Mouse (Mus musculus) effector memory CD4-positive, alpha-beta T cell, adult 7 months (primary cell): ENCODE measurements around the gene Mtx1. TPM values are rescaled to one million over a fixed set of nuclear protein-coding genes. Genes with fewer than 3 reads are reported as not detected.

Experiments
- polyA plus RNA-seq: library from polyadenylated mRNA; unstranded; fragments of 100-300 nt; shearing (Covaris generic); gene quantifications from one replicate; pipeline ENCODE4 v1.2.1, GENCODE M21; 2017

Gene Mtx1
- 86.4 TPM for polyA plus RNA-seq

DNA sequence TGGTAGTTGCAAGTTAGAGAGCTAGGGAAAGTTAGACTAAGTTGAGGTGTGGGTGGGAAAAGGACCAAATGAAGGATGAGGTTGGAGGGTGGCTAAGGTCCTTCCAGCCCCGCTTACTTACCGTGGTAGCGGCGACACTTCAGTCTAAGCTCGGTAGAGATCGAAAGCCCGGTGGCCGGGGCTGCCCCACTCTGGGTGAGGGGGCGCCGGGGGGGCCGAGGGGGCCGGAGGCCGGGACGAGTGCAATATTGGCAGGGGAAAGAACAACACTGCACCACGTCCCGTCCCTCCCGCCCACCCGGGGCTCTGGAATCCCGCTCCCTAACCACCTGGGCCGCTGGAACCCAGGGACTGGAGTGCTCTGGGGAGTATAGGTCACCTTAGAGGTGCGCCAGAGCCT lies at the start of gene Mtx1:
Mtx1 (minus strand) TSS at position 189 of the 400 bp plus-strand sequence.

DNA sequence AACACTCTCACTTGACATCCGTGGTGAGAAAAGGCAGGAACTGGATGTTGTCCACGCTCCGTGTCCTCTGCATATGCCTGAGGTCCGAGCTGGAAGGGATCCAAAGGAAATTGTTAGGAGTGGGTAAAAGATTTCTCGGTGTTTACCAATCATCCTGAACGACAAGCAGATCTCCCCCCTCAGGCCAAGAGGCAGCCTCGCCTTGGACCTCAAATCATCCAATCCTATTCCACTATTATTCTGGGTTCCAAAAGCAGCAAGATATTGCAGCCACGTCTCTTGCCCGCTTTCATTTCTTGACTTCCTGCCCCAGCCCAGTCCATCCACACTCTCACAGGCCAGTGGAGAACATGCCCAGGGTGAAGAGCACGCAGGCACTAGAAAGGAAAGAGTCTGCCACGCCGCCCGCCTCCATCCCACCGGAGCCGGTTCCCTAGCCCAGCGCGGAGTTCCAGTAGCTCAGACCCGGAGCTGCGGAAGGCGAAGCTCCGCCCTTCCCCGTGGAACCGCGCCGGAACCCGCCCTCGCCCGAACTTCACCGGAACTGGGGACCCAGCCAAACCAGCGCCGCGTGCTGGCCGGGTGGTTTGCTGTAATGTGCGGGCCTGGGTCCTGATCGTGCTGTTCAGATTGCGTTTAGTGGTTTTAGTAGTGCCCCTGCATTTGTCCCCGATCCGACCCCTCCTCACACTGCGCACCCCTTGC lies 43.3 kb upstream of the Mtx1 start, which contains the start of gene Slc50a1:
Slc50a1 (minus strand) TSS at position 520 of the 705 bp plus-strand sequence.

DNA sequence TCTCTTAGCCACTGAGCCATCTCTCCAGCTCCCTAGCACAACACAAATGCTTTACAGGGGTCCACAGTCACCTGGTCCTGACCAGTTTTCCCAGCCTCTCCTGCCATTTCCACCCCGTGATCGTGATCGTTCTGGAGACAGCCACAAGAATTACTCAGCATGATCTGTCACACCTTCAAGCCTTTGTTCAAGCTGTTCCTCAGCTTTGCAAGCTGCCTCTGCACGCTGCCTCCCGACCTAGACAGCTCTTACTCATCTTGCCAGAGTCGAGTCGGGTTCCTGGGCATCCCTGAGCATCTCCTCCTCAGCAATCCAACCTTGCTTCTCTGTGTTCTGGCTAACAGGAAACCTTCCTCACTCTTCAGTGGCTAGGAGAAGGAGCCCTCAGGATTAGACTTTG lies 32.2 kb upstream of the Mtx1 start, which contains the start of gene Dpm3:
Dpm3 (plus strand) TSS at position 283 of the 400 bp plus-strand sequence.

DNA sequence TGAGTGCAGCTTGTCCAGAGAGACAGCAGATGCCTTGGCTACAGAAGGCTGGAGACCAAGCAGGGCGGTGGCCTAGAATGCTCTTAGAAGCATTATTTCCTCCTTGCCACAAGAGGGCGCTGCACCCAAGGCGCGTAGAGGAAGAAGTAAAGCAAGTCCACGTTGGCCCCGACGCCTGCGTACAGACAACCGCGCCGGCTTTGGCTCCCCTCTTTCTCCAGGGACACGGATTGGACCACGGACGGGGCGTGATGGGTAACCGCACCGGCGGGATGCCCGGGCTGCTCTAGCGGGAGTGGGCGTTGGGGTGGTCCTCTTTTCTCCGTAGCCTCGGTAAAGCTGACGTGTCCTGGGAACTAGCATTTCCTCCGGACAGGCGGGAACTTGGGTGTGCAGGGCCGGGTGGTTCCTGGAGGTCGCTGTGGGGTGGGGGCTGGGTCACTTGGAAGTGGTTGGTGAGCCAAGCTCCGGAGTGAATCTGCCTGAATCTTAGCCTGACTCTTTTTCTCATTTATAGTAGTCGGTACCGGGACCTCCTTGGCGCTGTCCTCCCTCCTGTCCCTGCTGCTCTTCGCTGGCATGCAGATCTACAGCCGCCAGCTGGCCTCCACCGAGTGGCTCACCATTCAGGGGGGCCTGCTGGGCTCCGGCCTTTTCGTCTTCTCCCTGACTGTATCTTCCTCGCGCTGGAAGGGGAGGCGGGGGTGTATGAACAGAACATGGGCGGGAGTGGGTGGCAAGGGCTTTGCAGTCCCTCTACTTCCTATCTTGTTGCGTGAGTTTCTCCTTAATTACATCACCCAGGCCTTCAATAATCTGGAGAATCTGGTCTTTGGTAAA lies 19.6 kb upstream of the Mtx1 start, which contains the start of gene Trim46:
Trim46 (minus strand) TSS at position 49 of the 840 bp plus-strand sequence.

DNA sequence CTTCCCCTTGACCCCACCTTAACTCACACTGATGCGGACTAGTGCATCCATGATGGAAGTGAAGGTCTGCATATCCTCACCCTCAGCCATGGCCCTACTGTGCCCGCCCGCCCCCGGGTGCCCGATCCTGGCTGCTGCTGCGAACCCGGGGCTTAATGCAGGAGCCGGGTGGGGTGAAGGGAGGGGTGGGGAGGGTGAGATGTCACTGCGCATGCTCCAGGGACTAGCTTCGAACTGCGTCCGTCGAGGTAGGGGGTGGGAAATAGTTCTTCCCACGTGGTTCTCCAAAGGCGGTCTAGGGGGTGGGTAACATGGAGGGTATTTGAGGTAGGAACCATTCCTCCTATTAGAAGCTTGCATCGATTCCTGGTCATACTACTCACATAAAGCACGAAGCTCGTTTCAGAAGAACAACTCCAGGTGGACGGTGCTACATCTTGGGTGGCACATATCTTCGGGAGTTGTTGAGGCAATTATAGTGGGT lies 18.8 kb upstream of the Mtx1 start, which contains the start of gene Krtcap2:
Krtcap2 (plus strand) TSS at position 279 of the 484 bp plus-strand sequence.

DNA sequence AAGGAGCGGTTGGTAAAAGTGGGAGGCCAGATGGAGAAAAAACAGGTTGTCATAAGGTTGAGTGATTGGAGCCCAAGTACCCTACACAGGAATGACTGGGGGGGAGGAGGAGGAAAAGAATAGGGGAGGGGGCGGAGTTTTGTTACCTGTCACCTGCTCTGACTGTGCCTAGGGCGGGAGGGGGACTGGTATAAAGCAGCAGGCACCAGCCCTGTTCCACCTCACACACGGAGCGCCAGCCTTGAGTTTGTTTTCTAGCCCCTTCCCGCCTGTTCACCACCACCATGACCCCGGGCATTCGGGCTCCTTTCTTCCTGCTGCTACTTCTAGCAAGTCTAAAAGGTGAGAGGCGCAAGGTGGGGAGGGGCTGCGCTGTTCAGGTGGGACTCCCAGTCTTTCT lies 1.9 kb upstream of the Mtx1 start, which contains the start of gene Muc1:
Muc1 (plus strand) TSS at position 222 of the 400 bp plus-strand sequence.

DNA sequence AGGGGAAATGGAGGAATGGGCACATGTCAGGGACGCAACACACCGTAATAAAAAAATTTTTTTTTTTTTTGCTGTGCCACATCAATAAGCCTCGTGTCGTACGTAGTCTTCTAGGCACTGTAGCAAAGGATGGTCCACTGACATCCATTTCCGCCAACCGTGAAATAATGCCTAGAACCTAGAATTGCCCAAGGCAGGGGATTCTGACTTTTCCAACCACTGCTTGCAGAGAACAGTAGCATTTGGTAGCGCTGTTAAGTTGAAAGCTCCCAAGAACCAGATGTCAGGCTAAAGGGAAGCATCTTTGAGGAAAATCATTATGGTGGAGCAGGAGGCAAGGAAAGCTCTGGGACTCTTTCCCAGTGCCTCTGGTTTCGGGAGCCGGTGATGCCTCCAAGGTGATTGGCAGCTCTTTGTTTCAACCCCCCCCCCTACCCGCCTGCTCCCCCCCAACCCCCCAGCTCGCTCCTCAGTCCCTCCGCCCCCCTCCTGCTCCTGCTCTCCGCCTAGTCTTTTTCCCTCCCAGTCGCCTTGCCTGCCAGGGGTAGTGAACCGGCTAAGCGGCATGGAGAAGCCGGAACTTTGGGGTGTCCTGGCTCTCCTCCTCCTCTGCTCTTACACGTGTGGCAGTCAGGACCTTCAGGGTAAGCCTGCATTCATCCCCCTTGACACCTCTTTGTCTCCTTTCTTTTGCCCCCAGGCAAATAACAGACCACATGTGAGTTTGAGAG lies 12.0 kb downstream of the Mtx1 start, which contains the start of gene Thbs3:
Thbs3 (plus strand) TSS at position 500 of the 731 bp plus-strand sequence.

DNA sequence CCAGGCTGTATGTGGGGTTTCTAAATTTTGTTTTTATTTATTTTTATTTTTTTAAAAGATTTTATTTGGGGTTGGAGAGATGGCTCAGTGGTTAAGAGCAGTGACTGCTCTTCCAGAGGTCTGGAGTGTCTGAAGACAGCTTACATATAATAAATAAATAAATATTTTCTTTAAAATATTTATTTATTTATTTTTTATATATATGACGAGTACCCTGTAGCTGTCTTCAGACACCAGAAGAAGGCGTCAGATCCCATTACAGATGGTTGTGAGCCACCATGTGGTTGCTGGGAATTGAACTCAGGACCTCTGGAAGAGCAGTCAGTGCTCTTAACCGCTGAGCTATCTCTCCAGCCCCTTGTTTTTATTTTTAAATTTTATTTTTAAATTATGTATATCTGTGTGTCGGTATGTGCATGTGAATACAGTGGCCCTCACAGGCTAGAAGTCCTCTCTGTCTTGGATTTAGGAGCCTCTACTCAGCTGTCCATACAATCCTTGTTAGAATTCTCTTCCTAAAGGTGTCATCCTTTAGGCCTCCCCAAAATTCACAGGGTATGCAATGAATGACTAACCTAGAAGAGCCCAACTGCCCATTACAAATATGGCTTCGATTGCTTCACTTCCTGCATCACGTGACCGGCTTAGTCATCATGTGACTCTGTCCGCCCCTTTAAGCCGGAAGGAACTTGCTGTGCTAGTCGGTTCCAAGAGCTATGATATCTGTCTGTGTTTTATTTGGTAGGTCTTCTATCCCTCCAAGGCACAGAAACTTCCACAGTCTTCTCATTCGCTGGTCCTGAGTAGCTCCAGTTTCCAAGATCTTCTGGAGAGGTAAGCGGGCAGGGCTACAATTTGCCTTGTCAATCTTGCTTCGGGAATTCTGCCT lies 24.4 kb downstream of the Mtx1 start, which contains the start of gene Gba:
Gba (plus strand) TSS at position 676 of the 889 bp plus-strand sequence.

DNA sequence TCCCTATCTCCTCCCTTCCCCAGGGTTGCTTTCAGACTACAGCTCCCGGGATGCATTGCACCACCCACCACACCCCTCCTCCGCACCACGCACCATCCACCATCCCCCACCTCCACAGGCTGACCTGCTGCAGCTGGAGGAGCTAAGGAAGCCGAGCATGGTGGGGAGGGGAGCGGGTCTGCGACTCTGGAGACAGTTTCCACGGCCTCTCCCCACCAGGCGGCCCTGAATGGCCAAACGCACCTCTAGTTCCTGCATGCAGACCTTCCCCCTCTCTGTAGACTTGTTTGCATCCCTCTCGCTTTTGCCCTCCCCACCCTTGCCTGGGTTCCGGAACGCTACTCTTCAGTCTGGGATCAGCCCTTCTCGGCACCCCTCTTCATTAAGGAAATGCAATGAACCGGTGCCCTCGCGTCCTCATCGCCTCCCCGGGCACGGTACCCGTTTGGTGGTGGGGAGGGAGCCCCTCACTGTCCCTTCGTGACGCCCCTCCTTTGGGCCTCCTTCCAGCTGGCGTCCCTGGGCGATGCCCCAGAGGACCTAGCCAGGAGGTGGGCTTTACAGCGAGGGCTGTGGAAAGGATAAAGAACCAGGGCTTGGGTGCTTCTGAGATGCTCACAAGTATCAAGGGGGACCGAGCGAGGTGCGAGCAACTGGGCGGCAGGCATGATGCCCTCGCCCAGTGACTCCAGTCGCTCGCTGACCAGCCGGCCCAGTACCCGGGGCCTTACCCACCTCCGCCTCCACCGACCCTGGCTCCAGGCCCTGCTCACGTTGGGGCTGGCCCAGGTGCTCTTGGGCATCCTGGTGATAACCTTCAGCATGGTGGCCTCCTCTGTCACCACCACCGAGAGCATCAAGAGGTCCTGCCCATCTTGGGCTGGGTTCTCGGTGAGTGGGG lies 43.6 kb downstream of the Mtx1 start, which contains the start of gene Fam189b:
Fam189b (plus strand) TSS at position 86 of the 901 bp plus-strand sequence.

DNA sequence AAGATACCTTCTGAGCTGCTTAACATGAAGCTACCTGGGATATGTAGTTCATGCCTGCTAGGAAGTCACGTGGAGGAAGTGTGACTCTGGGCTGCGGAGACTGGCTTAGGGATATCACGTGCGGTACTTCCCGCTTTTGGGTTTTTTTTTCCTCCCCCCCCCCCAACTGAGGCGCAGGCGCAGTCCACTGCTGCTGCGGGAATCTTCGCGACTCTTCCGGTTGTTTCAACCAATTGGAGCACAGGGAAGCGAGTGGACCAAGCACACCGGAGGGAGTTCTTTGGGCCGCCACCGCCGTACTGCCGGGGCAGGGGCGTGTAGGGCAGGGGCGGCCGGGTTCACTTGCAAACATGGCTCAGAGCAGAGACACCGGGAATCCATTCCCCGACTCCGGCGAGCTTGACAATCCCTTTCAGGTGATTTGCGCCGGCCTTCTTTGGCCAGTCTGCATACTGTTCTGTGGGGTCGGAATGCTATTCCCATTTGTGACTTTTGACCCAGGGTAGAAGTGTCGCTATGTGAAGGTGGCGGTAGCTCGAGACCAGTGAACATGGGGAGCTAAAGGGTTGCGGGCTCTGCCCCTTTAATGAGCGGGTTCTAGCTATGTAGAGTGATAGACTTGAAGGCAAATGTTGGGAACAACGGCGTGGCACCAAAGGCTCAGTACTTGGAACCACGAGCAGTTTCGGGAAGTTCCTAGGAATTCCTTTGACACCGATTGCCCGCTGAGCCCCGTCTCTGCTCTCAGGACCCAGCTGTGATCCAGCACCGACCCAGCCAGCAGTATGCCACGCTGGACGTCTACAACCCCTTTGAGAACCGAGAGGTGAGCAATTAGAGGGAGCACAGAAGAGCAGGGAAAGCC lies 49.4 kb downstream of the Mtx1 start, which contains the start of gene Scamp3:
Scamp3 (plus strand) TSS at position 232 of the 865 bp plus-strand sequence.

DNA sequence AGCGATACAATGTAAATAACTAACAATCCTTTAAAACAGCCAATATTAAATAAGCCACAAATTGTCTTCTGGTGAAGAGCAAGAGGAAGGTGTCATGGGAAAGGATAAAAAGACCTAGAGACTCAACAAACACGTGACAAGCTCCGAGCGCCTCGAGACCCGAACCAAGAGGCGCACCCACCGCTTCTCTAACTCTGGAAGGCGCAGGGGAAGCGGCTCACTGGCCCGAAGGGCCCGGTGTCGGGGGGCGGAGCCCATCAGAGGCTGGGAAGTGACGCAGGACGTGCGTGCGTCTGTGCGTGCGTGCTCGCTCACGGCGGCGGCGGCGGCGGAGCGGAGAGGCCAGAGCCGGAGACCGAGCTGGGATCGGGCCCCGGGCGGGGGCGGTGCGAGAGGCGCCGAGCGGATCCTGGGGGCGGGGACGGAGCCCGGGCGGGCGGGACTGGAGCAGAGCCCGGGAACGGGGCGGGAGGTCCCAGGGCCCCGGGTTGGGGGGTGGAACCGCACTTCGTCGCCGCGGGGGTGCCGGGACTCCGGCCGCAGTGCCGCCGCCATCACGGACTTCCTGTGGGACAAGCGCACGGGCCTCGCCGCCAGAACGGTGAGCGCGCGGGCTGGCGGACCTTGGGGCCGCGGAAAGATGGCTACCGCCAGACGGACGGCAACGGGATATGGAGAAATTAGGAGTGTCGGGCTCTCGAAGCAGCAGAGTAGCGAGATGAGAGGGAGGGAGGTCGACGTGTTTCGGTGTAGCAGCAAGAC lies 62.2 kb downstream of the Mtx1 start, which contains the start of gene Clk2:
Clk2 (plus strand) TSS at position 290 of the 762 bp plus-strand sequence.

DNA sequence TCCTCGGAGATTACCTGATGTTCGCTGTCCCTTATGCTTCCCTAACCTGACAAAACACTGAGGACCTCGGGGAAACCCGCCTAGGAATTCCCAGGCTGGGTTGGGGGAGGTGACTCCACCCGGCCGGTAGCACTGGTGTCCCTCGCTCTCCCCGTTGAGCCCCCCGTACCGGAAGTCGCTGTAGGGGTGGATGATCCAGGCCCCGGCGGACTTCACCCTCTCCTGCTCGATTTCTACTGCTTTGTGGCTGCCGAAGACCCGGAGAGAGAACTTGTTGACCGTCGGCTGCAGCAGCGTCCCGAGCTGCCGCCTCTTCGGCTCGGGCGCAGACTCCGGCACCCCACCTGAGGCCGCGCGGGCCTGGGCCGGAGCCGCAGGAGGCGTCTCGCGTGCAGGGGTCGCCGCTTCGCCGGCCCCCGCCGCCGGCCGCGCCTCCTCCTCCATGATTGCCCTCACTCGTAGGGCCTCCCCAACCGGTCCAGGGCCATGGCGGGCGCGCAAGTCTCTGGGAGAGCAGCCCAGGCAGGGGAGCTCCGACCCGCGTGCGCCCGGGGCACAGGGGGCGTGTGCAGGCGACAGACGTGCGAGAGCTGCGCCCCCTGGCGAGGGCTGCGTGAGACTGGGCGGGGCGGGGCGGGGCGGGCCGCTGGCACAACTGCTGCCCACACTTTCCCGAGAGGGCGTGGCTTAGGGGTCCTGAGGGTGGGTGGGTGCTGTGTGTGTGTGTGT lies 67.1 kb downstream of the Mtx1 start, which contains the start of gene Hcn3:
Hcn3 (minus strand) TSS at position 581 of the 729 bp plus-strand sequence.

Other genes with a start within 250 kb of the Mtx1 start
- 76.9 TPM for gene Rusc1, start 133.8 kb downstream of the Mtx1 start, polyA plus RNA-seq
- gene Gm43738, start 126.0 kb downstream of the Mtx1 start, polyA plus RNA-seq = not detected
- 39.4 TPM for gene Fdps, start 125.1 kb downstream of the Mtx1 start, polyA plus RNA-seq
- not detected for gene Pklr, start 90.9 kb downstream of the Mtx1 start, polyA plus RNA-seq
- 0.48 TPM for gene Hcn3, start 66.9 kb downstream of the Mtx1 start, polyA plus RNA-seq
- 80.7 TPM for gene Clk2, start 62.3 kb downstream of the Mtx1 start, polyA plus RNA-seq
- gene Scamp3, start 49.6 kb downstream of the Mtx1 start, polyA plus RNA-seq = 240 TPM
- gene Fam189b, start 43.9 kb downstream of the Mtx1 start, polyA plus RNA-seq = 102 TPM
- 106 TPM for gene Gba, start 24.2 kb downstream of the Mtx1 start, polyA plus RNA-seq
- gene Thbs3, start 11.9 kb downstream of the Mtx1 start, polyA plus RNA-seq = 2.3 TPM
- 12.5 TPM for gene Muc1, start 2.0 kb upstream of the Mtx1 start, polyA plus RNA-seq
- 246 TPM for gene Krtcap2, start 18.9 kb upstream of the Mtx1 start, polyA plus RNA-seq
- 2.6 TPM for gene Trim46, start 19.2 kb upstream of the Mtx1 start, polyA plus RNA-seq
- 76.3 TPM for gene Dpm3, start 32.3 kb upstream of the Mtx1 start, polyA plus RNA-seq
- 134 TPM for gene Slc50a1, start 43.5 kb upstream of the Mtx1 start, polyA plus RNA-seq
- not detected for gene Efna1, start 54.1 kb upstream of the Mtx1 start, polyA plus RNA-seq
- gene Efna3, start 95.9 kb upstream of the Mtx1 start, polyA plus RNA-seq = not detected
- 0.32 TPM for gene Efna4, start 110.9 kb upstream of the Mtx1 start, polyA plus RNA-seq
- gene Adam15, start 122.9 kb upstream of the Mtx1 start, polyA plus RNA-seq = 18.8 TPM
- gene Dcst2, start 134.9 kb upstream of the Mtx1 start, polyA plus RNA-seq = 0.16 TPM
- 0.16 TPM for gene Dcst1, start 138.2 kb upstream of the Mtx1 start, polyA plus RNA-seq
- gene Zbtb7b, start 167.7 kb upstream of the Mtx1 start, polyA plus RNA-seq = 10.7 TPM
- gene Lenep, start 175.7 kb upstream of the Mtx1 start, polyA plus RNA-seq = not detected
- 32.0 TPM for gene Flad1, start 184.8 kb upstream of the Mtx1 start, polyA plus RNA-seq
- 10.2 TPM for gene Cks1b, start 191.3 kb upstream of the Mtx1 start, polyA plus RNA-seq
- gene Shc1, start 191.4 kb upstream of the Mtx1 start, polyA plus RNA-seq = 71.5 TPM
- 47.8 TPM for gene Pygo2, start 203.1 kb upstream of the Mtx1 start, polyA plus RNA-seq
- gene Pbxip1, start 209.6 kb upstream of the Mtx1 start, polyA plus RNA-seq = 109 TPM
- gene Pmvk, start 227.5 kb upstream of the Mtx1 start, polyA plus RNA-seq = 7.7 TPM